Mouse (Mus musculus) heart, postnatal 14 days (tissue): ENCODE measurements around the gene Nck1. TPM values are rescaled to one million over a fixed set of nuclear protein-coding genes. Genes with fewer than 3 reads are reported as not detected.

Source experiments
- DNase-seq, 2 experiments: peaks; one replicate each; pipeline ENCODE4 v3.0.0; 2021 to 2022
- intact Hi-C: fragments of 180-260 bp; cut with DNase I; formaldehyde crosslinking; loops from one replicate; pipeline ENCODE4 v1.15.1; 2025
- long read RNA-seq, 2 experiments: library from polyadenylated mRNA; stranded (forward); transcript quantifications; one replicate each; pipeline ENCODE4 v2.0.0; 2021
- total RNA-seq, 2 experiments: library from RNA; stranded (reverse); gene quantifications; 2 replicates each; pipeline ENCODE4 v1.2.3; 2021

Nck1 gene
- total RNA-seq, result 10 to 100 TPM; 49.8 to 56.2 TPM
- long read RNA-seq, experiment 1, full-length matches to known transcripts, result 40 of 51 reads
- long read RNA-seq, experiment 1, partial matches to known transcripts, result 1 of 51 reads
- long read RNA-seq, experiment 1, other reads (novel, unspliced or antisense), result 10 of 51 reads
- long read RNA-seq, experiment 2, full-length matches to known transcripts, result 26 of 37 reads
- long read RNA-seq, experiment 2, partial matches to known transcripts, result 1 of 37 reads
- long read RNA-seq, experiment 2, other reads (novel, unspliced or antisense), result 10 of 37 reads

DNA sequence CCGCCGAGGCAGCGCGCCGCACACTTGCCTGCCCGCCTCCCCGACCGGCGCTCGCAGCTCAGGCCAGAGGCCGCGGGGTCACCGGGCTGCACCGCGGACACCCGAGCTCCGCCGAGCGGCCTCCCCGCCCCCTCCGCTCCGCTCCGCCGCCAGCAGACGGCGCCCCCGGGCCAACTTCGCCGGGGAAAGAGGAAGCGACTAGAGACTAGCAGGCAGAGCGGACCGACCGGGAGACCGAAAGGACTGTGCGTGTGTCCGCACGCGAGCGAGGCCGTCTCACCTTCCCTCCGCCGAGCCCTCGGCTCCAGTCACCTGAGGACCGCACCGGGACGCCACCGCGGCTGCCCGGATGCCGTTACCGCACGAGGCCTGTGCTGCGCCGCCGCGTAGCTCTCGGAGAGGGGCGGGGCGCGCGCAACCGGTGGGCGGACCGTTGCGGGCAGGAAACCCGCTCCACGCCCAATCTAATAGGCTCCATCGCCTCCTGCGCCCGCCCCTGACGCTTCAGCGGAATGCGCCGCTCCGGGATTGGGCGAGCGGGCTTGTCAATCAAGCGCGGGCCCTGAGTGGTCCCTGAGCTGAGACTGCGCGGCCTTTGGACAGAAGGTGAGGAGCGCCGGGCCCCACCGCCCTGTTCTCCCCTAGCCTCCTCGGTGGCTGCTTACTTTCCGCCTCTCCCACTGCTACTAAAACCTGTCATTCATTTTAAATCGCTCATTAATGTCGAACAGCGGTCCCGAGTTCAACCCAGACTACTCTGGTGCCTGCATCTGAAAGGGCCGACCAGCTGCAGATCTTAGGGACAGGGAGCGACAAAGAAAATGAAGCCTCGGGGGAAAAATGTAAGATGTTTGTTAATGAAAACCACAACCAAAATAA is at the start of gene Nck1:
Gene Nck1, minus strand, starts transcription at position 420 of the 879 bp plus-strand sequence.
- intact Hi-C loops, result loop anchor here (1.0 to 5.0 kb wide), 5 partner anchors 25 to 371 kb away; no protein-coding TSS in a partner anchor
- peak; percentile 99 for DNase-seq

DNA sequence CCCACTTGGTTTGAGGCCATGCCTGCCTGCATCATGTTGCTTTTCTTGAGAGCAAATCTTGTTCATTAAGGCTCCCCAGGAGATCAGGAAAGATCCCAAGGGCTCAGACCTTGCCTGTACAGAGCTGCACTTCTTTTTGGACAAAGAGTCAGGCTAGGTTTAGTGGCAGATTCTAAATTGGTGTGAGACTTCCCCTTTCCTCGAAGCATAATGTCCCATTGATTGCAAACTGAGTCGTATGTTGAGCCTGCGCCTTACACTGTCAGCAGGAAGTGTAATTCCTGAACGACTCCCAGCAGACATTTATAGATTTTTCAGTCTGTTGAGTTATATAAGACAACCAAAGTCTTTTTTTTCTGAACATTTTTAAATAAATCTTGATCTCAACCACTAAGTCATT is 44.5 kb upstream of the Nck1 start:
- DNase-seq, result no peak
- intact Hi-C loops, result no loop called here

DNA sequence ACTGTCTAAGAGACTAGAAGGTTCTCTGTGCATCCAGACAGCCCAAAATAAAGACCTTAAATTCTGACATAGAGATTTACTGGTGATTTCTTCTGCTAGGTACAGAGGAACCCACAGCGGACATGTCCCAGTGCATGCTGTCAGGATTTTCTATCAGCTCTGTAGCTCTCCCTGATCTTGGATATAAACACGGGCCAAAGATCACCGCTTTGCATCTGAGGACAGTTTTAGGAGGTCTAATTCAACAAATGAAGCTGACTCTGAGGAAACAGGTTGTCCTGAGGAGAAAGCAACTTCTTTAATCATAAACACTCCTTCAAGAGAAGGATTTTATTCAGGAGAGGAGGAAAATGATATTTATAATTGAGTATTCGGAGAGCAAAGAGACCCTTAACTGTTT is 38.1 kb upstream of the Nck1 start:
- intact Hi-C loops, result no loop called here
- DNase-seq, result no peak

DNA sequence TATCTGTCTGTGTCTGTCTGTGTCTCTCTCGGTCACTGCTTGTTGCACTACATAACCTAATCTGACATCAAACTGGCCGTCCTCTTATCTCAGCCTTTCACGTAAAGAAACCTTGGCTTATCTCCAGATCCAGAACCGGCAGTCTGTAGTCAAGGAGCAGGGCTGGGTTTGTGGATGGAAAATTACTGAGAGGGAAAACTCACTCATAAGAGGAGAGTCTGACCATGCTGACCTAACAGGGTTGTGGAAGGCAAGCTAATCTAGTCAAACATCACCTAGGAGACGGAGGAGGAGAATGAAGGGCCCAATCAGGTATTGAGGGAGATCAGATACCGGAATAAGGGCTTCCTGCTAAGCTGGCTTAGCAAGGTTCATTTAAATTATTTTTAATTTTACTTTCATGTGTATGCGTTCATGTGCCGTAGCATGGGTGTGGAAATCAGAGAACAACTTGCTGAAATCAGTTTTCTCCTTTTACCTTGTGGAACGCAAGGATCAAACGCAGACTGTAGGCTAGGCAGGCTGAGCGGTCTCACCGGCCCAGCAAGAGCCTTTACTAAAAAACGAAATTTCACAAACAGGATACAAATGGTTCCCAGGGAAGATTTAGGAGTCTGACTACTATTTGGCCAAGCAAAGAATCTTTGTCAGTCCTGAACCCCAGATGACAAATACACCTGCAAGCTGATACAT is 37.1 kb upstream of the Nck1 start:
- DNase-seq, result no peak
- intact Hi-C loops, result no loop called here

DNA sequence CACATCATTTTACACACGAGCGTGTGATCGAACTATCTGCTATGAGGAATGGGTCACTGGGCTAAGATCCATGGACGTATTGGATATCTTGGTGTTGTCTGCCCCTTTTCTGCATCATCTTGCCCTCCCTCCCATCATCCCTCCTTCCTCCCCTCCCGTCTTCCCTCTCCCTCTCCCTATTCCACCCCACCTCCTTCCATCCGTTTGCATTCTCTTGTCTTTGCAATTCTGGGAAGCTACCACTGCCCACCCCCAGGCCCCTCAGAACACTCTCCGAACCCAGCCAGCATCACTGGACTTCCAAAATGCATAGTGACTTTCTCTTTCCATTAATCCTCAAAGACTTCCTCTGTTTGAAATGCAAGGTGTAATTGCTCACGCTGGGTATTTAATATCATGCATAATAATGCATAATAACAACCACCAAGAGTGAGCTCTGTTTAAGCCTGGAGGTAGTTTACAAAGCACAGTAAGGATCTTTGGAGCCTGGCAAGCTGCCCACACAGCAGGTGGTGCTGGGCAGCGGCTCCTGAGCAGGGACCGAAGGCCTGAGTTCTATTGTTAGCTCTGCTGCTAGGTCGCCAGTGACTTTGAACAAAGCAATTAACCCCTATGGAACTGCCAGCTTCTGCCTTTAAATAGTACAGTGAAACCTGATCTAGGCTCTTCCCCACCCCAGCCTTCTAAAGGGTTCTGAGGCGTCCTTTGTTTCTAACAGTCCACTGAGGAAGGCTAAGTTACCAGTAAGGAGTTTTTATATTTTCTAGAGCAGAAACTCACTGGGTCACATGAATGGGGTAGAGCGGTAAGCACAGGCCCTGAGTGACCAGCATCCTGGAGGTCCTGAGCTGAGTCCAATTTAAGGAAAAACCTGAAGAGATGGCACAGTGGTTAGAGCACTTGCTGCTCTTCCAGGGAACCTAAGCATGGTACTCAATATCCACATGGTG is 35.9 kb upstream of the Nck1 start:
- peak; percentile 59 to 65 for DNase-seq
- intact Hi-C loops, result no loop called here

DNA sequence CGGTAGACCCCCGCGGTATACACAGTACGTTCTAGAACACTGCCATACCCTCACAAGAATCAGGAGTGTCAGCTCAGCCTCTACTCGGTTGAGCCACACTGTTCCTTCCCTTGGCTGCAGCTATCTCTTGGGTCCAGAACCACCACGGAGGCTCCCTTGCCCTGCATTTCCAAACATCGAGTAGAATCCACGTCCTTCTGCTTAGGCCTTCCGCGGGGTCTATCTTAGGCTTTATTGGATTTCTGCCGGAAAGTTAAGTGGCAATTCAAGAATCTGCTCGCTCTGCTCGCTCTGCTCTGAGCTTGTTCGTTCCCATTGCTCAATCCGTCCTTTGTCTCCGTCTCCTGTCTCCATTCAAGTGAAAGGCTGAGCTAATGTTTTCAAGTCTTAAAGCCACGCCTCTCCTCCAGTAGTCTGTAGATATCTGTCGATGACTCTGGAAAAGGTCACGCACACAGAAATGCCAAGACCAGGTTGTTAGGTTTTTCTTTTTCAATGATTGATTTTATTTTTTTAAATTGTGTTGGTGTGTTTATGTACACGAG is 34.3 kb upstream of the Nck1 start:
- intact Hi-C loops, result no loop called here
- DNase-seq, result no peak

DNA sequence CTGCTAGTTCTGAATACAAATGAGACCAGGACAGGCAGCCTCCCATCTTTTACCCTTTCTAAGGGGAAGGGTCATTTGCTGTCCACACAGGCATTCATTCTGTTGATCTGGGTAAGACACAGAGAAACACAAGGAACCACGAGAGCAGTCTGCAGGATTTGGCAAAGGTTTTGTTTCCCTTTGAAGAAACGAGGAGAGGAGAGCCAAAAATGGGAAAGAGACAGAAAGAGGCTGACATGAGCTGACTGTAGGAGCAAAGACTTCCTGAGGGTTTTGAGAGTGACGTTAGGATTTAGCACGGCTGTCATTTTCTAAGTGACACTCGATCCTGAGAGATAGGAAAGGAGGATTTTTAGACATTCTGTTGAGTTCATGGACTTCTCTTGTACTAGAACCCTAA is 28.0 kb upstream of the Nck1 start:
- no peak for DNase-seq
- intact Hi-C loops, result no loop called here

DNA sequence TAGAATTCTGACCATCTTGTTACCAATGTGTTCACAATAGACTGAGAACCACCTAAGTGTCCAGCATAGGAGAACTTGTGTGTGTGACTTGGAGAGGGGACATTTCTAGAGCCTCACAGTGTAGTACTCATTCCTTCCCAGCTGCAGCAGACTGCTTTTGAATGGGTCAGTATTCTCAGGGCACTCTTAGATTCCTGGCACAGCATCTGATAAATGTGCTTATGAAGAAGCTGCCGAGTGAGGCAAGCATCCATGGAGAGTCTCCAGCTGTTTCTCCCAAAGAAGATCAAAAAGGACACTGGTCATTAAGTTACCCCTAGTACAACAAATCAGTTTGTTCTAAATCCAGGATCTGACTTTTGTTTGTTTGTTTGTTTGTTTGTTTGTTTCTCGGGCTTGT is 27.4 kb upstream of the Nck1 start:
- intact Hi-C loops, result no loop called here
- DNase-seq, result no peak

DNA sequence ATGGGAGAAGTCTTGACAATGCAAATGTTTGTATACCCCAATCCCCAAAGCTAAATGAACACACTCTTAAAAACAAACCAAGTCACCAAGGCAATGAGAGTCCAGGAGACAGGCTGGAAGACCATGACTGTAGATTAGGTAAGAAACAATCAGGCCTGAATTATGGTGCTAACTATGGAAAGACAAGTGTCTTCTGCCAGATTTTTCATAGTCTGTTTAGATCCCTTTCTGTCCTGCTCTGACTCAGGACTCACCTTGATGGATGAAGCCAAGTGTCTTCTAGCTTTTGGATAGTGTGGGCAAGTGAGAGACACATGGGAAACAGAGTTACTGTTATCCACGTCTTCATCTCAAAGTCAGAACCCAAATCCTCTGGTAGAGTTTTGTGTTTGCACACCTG is 25.6 kb upstream of the Nck1 start:
- intact Hi-C loops, result no loop called here
- no peak for DNase-seq

DNA sequence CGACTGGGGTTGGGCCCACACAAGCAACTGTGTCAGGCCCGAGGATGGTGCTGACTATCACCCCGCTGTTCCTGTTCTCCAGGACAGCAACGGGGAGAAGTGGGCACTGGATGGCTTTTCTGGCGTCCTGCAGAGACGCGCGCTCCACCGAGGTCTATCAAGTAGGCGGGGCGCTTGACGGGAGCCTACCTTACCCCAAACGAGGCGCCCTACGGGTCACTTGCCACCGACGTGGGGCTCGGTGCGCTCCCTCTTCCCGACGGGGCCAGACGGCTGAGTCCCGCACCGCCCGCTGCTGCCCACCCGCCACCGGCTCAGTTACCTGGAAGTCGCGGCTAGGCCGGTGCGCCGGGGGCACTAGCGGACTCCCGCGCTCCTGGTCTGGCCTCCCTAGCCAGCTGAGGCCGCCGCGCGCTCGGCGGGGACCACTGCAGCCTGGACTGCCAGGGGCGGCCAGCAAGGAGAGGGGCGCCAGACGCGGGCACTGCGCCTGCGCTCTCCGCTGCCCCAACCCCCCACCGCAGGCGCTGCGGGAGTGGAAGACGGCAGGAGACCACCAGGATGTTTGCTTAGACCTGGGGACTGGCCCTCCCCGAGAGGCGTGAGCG is 24.8 kb upstream of the Nck1 start, which contains the start of gene Slc35g2:
Gene Slc35g2, minus strand, starts transcription at position 465 of the 608 bp plus-strand sequence.
- intact Hi-C loops, result no loop called here
- DNase-seq, result peak; percentile 35 to 42

DNA sequence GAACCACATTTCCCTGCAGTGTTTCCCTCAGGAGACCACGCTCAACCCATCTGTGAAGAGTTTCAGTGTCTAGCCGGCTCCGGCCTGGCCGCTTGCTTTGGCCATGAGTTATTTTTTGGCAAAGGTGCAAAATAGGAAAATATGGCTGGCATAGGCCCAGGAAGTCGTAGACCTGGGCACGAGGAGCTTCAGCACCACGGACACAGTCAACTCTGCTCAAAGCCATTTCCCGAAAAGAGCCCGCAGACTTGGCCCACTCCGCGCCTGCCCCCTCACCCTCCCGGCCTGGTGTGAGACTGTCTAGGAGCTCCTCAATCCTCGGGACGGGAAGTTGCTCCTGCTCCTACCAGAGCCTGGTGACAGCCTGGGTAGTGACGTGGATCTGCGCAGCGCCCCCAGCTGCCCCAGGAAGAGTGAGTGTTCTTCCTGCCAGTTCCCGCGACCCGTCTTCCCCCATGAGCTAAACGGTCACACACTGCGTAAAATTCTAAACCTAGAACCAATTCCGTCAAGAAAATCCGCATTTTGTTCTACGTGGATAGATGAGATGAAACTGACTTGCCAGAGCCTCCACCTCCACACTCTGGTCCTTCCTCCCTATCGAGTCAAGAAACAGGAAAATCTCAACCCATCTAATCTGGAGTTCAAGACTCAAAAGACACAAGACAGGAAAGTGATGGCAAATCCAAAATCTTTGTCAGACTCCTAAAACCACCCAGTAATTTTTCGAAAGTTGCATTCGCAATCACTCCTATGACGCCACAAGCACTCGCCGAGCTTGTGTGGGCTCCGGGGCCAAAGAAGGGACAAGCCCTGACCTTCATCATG is 24.1 kb upstream of the Nck1 start:
- intact Hi-C loops, result no loop called here

DNA sequence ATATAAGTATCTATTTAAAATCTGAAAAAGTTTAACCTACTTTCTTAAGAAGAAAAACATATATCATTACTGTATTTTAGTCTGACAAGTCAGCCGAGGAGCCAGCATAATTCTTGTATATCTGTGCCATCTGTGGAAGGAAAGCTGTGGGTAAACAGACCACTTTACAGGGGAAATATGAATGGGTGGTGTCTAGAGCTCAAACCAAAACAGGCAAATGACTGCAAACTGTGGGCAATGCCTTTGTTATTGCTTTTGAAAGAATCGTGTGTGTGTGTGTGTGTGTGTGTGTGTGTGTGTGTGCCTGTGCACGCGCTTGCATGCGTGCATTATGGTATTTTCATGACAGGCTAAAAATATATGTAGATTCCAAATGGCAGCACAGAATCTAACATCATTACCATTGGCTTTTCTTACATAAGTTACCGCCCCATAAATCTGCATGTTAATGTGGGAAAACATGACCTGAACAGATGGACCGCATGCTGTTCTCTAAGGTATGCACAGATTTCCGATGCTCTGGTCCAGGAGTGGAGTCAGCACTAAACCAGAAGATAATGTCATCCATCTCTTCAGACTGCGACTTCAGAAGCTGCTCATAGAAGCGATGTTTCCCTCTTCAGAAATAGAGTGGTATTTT is 14.4 kb upstream of the Nck1 start:
- DNase-seq, result no peak
- intact Hi-C loops, result no loop called here

More for the DNA sequence above, 24.1 kb upstream of the Nck1 start:
- peak; percentile 46 to 51 for DNase-seq

DNA sequence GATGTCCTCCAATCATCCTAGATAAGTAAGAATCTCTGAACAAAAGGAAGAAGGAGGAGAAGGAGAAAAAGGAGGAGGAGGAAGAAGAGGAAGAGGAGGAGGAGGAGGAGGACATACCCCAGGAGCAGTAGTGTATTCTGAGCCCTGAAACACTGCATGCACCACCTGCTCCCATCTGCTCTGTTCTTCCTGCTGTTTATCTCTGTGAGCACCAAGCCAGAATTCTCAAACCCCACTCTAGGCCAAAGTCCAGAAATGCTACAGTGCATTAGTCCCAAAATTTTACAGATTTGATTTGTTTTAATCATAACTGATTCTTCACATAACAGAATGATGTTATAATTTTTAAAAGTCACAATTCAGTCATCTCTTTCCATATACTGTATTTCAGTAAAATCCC is 13.1 kb upstream of the Nck1 start:
- intact Hi-C loops, result no loop called here
- DNase-seq, result no peak

DNA sequence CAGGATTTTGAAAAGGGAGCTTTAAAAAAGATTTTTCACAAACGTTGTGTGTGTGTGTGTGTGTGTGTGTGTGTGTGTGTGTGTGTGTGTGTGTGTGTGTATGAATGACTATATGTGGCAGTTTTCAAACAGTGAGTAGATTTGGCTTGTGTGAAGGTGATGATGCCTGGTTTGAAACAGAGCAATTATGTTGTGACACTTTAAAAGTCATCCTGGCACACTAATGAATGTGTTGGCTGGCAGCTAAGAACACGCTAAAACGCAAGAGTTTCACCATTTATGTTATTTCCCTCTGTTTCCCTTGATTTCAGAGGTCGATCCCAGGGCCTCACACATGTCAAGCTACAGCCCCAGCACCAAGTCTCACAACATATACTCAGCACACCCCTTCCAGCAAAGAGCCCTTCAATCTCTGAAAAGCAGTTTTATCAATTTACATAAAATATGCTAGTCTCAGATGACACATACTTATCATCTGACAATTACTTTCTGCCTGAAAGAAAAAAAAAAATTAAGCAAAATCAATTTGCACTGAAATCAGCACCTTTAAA is 12.2 kb upstream of the Nck1 start:
- DNase-seq, result no peak
- intact Hi-C loops, result no loop called here

DNA sequence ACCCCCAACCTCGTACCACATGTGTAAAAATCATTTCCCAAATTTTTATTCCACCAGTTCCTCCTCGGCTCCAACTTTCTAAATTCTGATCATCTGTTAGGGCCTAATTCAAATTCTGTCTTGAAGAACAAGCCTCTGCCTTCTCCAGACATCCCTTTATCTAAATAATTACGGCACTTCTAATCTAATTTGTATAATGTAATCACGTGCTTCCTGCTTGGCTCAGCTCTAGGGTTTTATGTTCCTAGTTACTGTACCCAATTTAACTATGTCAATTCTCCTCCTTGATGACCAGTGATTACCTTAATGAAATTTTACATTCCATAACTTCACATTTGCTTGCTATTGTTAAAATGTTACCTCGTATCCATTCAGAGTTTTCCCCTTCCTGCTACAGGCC is 9.8 kb upstream of the Nck1 start:
- intact Hi-C loops, result no loop called here
- no peak for DNase-seq

DNA sequence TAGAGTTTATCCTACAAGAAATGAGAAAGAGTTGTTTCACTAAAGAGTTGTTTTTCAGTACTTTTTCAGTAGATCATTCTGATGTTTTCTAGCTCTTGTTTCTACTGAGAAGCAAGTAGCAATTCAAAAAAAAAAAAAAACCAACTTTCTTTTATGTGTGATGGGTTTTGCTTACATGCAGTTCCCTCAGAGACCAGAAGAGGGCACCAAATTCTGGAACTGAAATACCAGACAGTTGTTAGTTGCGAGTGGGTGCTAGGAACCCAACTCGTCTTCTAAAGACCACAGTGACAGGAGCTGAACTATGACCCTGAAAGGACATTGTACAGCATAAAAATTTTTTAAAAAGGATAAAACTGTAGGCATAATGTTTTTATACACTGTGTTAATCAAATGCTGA is 2.4 kb upstream of the Nck1 start:
- peak in 1 of 2 experiments; percentile 24 for DNase-seq
- intact Hi-C loops, result loop anchor here (5.0 kb wide), 2 partner anchors 41 to 369 kb away; no protein-coding TSS in a partner anchor

DNA sequence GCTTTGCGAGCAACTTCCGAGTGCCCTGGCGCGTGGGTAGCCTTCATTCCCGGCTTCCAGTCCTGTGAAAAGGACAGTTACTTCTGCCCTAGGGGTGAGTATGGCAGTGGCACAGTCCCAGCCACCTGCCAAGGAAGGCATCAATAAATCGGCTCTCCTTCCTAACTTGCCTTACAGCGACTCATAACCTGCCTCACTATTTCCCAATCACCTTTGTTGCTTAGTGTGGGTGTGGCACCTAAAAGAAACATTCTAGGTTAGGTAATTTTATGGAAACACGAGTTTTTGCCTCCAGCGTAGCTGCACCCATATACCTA is 618 bp upstream of the Nck1 start:
- DNase-seq, result no peak
- intact Hi-C loops, result loop anchor here (2.0 to 5.0 kb wide), 3 partner anchors 39 to 371 kb away; no protein-coding TSS in a partner anchor
